Mouse (Mus musculus) G1E-ER4 (cell line): ENCODE measurements around the gene Ttc28. TPM values are rescaled to one million over a fixed set of nuclear protein-coding genes. Genes with fewer than 3 reads are reported as not detected.

ENCODE experiments used
- GATA1 ChIP-seq: IDR thresholded peaks from one replicate; pipeline ENCODE4 v1.8.0; 2012; ENCODE audit warnings: low read length, inconsistent platforms
- polyA plus RNA-seq: library from polyadenylated mRNA; stranded (reverse); fragments of >175 nt; gene quantifications from 2 replicates; pipeline ENCODE4 v1.2.3, GENCODE M21; 2012

Ttc28 gene
- polyA plus RNA-seq, 1 experiment = 0.62 TPM

DNA sequence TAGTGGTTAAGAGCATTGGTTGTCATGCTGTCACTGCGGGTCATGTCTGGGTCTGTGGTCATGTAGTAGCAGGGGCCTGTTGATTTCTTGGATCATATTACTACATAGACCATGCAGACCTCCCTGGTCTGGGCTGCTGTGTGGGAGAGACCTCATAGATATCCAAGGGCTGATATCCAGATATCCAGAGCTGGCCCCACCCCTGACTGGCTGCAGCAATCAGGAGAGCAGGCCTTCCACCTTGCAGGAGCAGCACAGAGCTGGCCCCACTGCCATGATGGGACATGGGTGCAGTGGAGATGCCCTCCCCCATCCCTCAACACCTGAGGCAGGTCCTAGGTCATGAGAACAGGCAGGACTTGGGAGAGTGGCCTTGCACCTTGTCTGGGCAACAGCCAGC, 4.3 kb upstream of the Ttc28 start:
- no peak for TF ChIP-seq GATA1

GRCm38 (mm10) chr5:110877666-110878505, 1.7 kb upstream of the Ttc28 start:
- TF ChIP-seq GATA1 = no peak

- TF ChIP-seq GATA1 = no peak
Observed at GRCm38 (mm10) chr5:110879042-110879441, 561 bp upstream of the Ttc28 start.

- no peak for TF ChIP-seq GATA1
Observed at GRCm38 (mm10) chr5:110888596-110888995, 9.0 kb downstream of the Ttc28 start.

DNA sequence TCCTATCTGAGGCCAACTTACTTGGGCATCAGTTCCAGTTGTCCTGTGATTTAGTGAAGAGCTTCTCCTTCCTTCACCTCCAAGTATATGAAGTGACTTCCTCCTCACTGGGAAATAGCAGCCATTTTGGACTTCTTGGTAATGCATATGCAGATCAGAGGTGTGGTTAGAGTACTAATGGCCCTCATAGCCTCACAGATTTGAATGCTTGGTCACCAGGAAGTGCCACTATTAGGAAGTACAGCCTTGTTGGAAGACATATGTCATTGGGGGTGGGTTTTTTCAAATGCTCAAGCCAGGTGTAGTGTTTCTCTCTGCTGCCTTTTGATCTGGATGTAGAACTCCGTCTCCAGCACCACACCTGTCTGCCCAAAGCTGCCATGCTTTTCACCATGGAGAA, 10.3 kb downstream of the Ttc28 start:
- TF ChIP-seq GATA1 = no peak

GRCm38 (mm10) chr5:110890561-110890960, 11.0 kb downstream of the Ttc28 start:
- no peak for TF ChIP-seq GATA1

- TF ChIP-seq GATA1 = no peak
Observed at GRCm38 (mm10) chr5:110897114-110897788, 17.6 kb downstream of the Ttc28 start.

GRCm38 (mm10) chr5:110898169-110898568, 18.6 kb downstream of the Ttc28 start:
- no peak for TF ChIP-seq GATA1

- no peak for TF ChIP-seq GATA1
Observed at GRCm38 (mm10) chr5:110898785-110899184, 19.2 kb downstream of the Ttc28 start.

DNA sequence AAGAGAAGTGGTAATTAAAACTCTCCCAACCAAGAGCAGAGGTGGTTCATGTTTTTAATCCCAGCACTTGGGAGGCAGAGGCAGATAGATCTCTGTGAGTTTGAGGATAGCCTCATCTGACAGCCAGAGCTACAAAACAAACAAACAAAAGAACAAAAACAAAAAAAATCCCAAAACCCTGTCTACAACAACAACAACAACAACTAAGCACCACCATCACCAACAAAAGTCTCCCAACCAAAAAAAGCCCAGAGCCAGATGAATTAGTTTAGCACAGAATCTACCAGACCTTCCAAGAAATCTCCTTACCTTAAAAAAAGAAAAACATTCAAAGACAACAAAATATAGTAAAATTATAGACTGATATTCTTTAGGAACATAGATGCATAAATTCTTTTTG, 20.7 kb downstream of the Ttc28 start:
- TF ChIP-seq GATA1 = no peak

GRCm38 (mm10) chr5:110906708-110907107, 27.1 kb downstream of the Ttc28 start:
- TF ChIP-seq GATA1 = no peak

DNA sequence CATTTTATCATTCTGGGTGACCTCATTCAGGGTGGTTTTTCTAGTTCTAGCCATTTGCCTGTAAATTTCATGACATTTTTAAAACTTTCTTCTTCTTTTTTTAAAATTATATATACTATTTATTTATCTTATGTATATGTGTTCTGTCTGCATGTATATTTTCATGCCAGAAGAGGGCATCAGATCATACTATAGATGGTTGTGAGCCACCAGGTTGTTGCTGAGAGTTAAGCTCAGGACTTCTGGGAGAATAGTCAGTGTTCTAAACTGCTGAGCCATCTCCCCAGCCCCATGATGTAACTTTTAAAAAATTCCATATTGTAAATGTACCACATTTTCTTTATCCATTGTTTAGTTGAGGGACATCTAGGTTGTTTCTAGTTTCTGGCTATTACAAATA, 29.3 kb downstream of the Ttc28 start:
- TF ChIP-seq GATA1 = no peak

DNA sequence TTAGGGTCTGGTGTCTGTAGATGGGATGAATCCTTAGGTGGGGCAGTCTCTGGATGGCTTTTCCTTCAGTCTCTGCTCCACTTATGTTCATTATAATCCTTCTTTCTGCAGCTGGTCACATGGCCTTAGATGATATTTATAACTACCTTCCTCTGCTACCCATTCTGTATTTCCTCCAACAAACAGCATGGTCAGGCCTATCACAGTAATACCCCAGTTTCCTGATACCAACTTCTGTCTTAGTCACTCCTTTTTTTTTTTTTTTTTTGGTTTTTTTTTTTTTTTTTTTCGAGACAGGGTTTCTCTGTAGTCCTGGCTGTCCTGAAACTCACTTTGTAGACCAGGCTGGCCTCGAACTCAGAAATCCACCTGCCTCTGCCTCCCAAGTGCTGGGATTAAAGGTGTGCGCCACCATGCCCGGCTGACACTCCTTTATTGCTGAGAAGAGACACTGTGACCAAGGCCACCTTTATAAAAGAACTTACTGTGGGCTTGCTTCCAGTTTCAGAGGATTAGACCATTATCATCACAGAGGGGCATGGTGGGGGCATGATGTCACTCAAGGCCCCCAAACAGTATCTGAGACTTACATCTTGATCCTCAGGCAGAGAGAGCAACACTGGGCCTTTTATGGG, 30.5 kb downstream of the Ttc28 start:
- TF ChIP-seq GATA1 = no peak

DNA sequence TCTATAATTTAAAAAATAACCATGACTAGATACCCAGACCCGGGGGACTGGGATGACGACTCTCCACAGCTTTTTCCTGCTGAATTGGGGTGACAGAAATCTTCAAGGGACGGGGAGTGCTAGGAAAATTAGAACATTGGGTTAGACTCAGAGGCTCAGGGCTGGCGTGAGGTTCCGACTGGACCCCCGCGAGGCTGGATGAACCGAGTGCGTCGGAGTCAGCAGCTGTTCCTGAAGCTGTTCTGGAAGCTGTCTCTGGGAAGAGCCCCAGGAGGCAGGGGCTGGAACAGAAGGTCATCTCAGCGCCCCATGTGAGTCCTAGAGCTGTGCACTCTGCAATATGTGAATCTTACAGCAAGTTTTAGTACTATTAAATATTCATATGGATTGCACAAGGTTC, 35.3 kb downstream of the Ttc28 start:
- no peak for TF ChIP-seq GATA1

- TF ChIP-seq GATA1 = no peak
Observed at GRCm38 (mm10) chr5:110916241-110916640, 36.6 kb downstream of the Ttc28 start.

DNA sequence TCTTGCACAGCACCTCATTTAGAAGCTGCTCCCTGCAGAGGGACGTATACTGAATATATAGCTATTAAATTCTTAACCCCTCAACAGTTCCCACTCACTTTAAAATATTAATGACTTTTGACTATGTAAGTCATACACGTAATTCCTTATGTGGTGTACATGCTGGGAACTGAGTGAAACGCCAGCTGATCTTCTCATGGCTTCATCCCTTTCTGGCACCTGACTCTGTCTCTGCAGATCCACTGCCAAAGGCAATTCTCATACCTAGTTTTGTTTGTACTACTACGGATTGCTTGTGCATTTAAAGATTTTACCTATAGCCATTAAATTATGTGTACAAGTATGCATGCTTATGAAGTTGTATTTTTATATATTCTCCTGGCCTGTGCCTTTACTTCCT, 39.9 kb downstream of the Ttc28 start:
- TF ChIP-seq GATA1 = no peak
